In genomic region chrX:94366670-94367241, GRCm38 (mm10) we compare ENCODE assay signal across 8 mouse cellular contexts. TPM values are rescaled to one million over a fixed set of nuclear protein-coding genes. Genes with fewer than 3 reads are reported as not detected.
DNase-seq lines count a peak whose midpoint lies in the region; ATAC-seq and TF ChIP-seq lines count a peak whose summit lies in the region.

TSS of gene Fam90a1b (minus strand) at chrX:94366777.
TSS of gene Apoo (plus strand) at chrX:94367117.

- in situ Hi-C loops in CH12.LX (cut with MboI; ENCODE audit: low pct_ligation_motif_present, low pct_unique_long_range_greater_than_20kb, low sequenced_read_pairs), result no loop called here

- WGBS in forebrain, embryonic 11.5 days, result 17% methylated on average over 46 of the region's 46 CpGs
- 13% methylated on average over 45 of the region's 46 CpGs for WGBS in heart, embryonic 16.5 days
- WGBS in liver, embryonic 15.5 days (ENCODE audit: insufficient replicate concordance), result 20% methylated on average over 41 of the region's 46 CpGs
- 9% methylated on average over 46 of the region's 46 CpGs for WGBS in neural tube, embryonic 12.5 days

- peak; percentile 54 for TF ChIP-seq RAD21 in CH12.LX (IDR thresholded peaks at IDR 0.05; ENCODE audit: low read depth, low read length)

- H3K27ac ChIP-seq in CH12.LX (ENCODE audit: insufficient read depth, low read depth), result no peak within 1 kb of the TSS
- H3K27ac ChIP-seq in forebrain, embryonic 11.5 days (ENCODE audit: low read depth, low read length), result peak within 1 kb of the TSS; percentile 27; the same call in 1 of the 2 replicates
- peak within 1 kb of the TSS; percentile 76 for H3K27ac ChIP-seq in heart, embryonic 16.5 days (ENCODE audit: low read length)
- peak within 1 kb of the TSS; percentile 51; the same call in 1 of the 2 replicates for H3K27ac ChIP-seq in liver, embryonic 15.5 days (replicated peaks)
- H3K27ac ChIP-seq in neural tube, embryonic 12.5 days, result no peak within 1 kb of the TSS

- dilution Hi-C loops in CH12.LX (cut with MboI; ENCODE audit: extremely low pct_ligation_motif_present, extremely low pct_unique_long_range_greater_than_20kb, low sequenced_read_pairs), result no loop called here

- peak; percentile 81 for TF ChIP-seq POLR2A in CH12.LX (IDR thresholded peaks at IDR 0.05; ENCODE audit: low read depth, low read length)

- ATAC-seq in forebrain, embryonic 11.5 days (replicated peaks; ENCODE audit: low FRiP score), result peak; percentile 99
- peak; percentile 99 for ATAC-seq in heart, embryonic 16.5 days (replicated peaks; ENCODE audit: extremely low read depth, insufficient read depth, low FRiP score)
- ATAC-seq in liver, embryonic 15.5 days (ENCODE audit: insufficient read depth), result peak; percentile 100
- peak; percentile 98 for ATAC-seq in neural tube, embryonic 12.5 days (ENCODE audit: low FRiP score, low read depth)

- peak; percentile 91 for DNase-seq in CH12.LX (ENCODE audit: extremely low read depth)
- DNase-seq in c-Kit-positive CD71-positive TER-119-negative erythroid progenitor cells, embryonic 14.5 days (ENCODE audit: low read depth), result peak; percentile 92
- DNase-seq in forebrain, embryonic 11.5 days (ENCODE audit: low spot score), result peak; percentile 97
- peak; percentile 96 to 98 for DNase-seq in kidney, postnatal 36 days
- DNase-seq in telencephalon, adult 2 months (ENCODE audit: low read depth, low spot score), result peak; percentile 96

- TF ChIP-seq CTCF in CH12.LX (conservative IDR thresholded peaks at IDR 0.05 in 1 of 2, IDR thresholded peaks at IDR 0.05 in 1 of 2; ENCODE audit: low read depth in 2 of 2, low read length in 2 of 2), result peak in 1 of 2 experiments; percentile 53; a peak in 2 of 4 replicates

- no peaks in the 10 kb centered on the region for H3K79me2 ChIP-seq in CH12.LX (replicated peaks; ENCODE audit: control insufficient read depth, extremely low read depth, insufficient read depth, poor library complexity, severe bottlenecking)

- H3K9me3 ChIP-seq in CH12.LX (replicated peaks; ENCODE audit: low read length), result no peaks in the 10 kb centered on the region
- H3K9me3 ChIP-seq in forebrain, embryonic 11.5 days (ENCODE audit: control insufficient read depth, low read length), result no peaks in the 10 kb centered on the region
- no peaks in the 10 kb centered on the region; the same call in 1 of the 2 replicates for H3K9me3 ChIP-seq in heart, embryonic 16.5 days (replicated peaks; ENCODE audit: control insufficient read depth, low read length)
- H3K9me3 ChIP-seq in liver, embryonic 15.5 days (replicated peaks), result no peaks in the 10 kb centered on the region
- H3K9me3 ChIP-seq in neural tube, embryonic 12.5 days, result no peaks in the 10 kb centered on the region

- peaks cover 3% of the 10 kb centered on the region for H3K27me3 ChIP-seq in CH12.LX (replicated peaks)
- peaks cover 32% of the 10 kb centered on the region for H3K27me3 ChIP-seq in forebrain, embryonic 11.5 days (ENCODE audit: control insufficient read depth, insufficient read depth, low read length)
- peaks cover 38% of the 10 kb centered on the region for H3K27me3 ChIP-seq in heart, embryonic 16.5 days (ENCODE audit: control insufficient read depth, insufficient read depth, low read length)
- peaks cover 52% of the 10 kb centered on the region for H3K27me3 ChIP-seq in liver, embryonic 15.5 days
- H3K27me3 ChIP-seq in neural tube, embryonic 12.5 days (replicated peaks), result peaks cover 31% of the 10 kb centered on the region

- peaks cover 0 to 11% of the 10 kb centered on the region in 2 experiments; a peak in 2 of 4 replicates for H3K4me1 ChIP-seq in CH12.LX (ENCODE audit: control insufficient read depth in 1 of 2, insufficient read depth in 2 of 2)
- no peaks in the 10 kb centered on the region for H3K4me1 ChIP-seq in forebrain, embryonic 11.5 days (replicated peaks; ENCODE audit: control insufficient read depth, insufficient read depth, low read length)
- H3K4me1 ChIP-seq in heart, embryonic 16.5 days (ENCODE audit: control insufficient read depth, insufficient read depth, low read length), result peaks cover 3% of the 10 kb centered on the region; the same call in 1 of the 2 replicates
- peaks cover 16% of the 10 kb centered on the region for H3K4me1 ChIP-seq in liver, embryonic 15.5 days (replicated peaks)
- no peaks in the 10 kb centered on the region for H3K4me1 ChIP-seq in neural tube, embryonic 12.5 days

- peak within 1 kb of the TSS; percentile 84 for H3K4me2 ChIP-seq in CH12.LX (ENCODE audit: insufficient read depth, low read depth, poor library complexity, severe bottlenecking)
- peak within 1 kb of the TSS; percentile 45 for H3K4me2 ChIP-seq in forebrain, embryonic 11.5 days (ENCODE audit: low read depth, low read length, severe bottlenecking)
- H3K4me2 ChIP-seq in heart, embryonic 16.5 days (ENCODE audit: low read depth, low read length), result peak within 1 kb of the TSS; percentile 64
- H3K4me2 ChIP-seq in liver, embryonic 15.5 days, result peak within 1 kb of the TSS; percentile 67
- H3K4me2 ChIP-seq in neural tube, embryonic 12.5 days (replicated peaks), result peak within 1 kb of the TSS; percentile 55

- H3K9ac ChIP-seq in CH12.LX (ENCODE audit: insufficient read depth, low read depth), result peak within 1 kb of the TSS; percentile 70; the same call in 1 of the 2 replicates
- H3K9ac ChIP-seq in forebrain, embryonic 11.5 days (ENCODE audit: low read length), result peak within 1 kb of the TSS; percentile 60
- H3K9ac ChIP-seq in heart, embryonic 16.5 days (ENCODE audit: low read length), result peak within 1 kb of the TSS; percentile 75
- H3K9ac ChIP-seq in liver, embryonic 15.5 days, result peak within 1 kb of the TSS; percentile 67
- peak within 1 kb of the TSS; percentile 35; the same call in 1 of the 2 replicates for H3K9ac ChIP-seq in neural tube, embryonic 12.5 days

- no peaks in the 10 kb centered on the region for H3K36me3 ChIP-seq in CH12.LX (replicated peaks in 1 of 2; ENCODE audit: control insufficient read depth in 1 of 2, insufficient read depth in 1 of 2, low read length in 1 of 2)
- H3K36me3 ChIP-seq in forebrain, embryonic 11.5 days (ENCODE audit: control insufficient read depth, insufficient read depth, low read length), result no peaks in the 10 kb centered on the region
- no peaks in the 10 kb centered on the region for H3K36me3 ChIP-seq in heart, embryonic 16.5 days (ENCODE audit: control insufficient read depth, insufficient read depth)
- H3K36me3 ChIP-seq in liver, embryonic 15.5 days (replicated peaks), result no peaks in the 10 kb centered on the region
- H3K36me3 ChIP-seq in neural tube, embryonic 12.5 days, result no peaks in the 10 kb centered on the region

- H3K4me3 ChIP-seq in CH12.LX (replicated peaks in 1 of 3; ENCODE audit: low read depth in 2 of 3, low read length in 2 of 3, poor library complexity in 1 of 3), result peak within 1 kb of the TSS; percentile 63 to 68 (median 64)
- H3K4me3 ChIP-seq in forebrain, embryonic 11.5 days (ENCODE audit: low read depth, low read length), result peak within 1 kb of the TSS; percentile 52
- H3K4me3 ChIP-seq in heart, embryonic 16.5 days (ENCODE audit: low read length), result peak within 1 kb of the TSS; percentile 60
- H3K4me3 ChIP-seq in liver, embryonic 15.5 days (replicated peaks), result peak within 1 kb of the TSS; percentile 72
- H3K4me3 ChIP-seq in neural tube, embryonic 12.5 days, result peak within 1 kb of the TSS; percentile 55

- no peak for TF ChIP-seq EP300 in CH12.LX (IDR thresholded peaks at IDR 0.05; ENCODE audit: low read length)

TF ChIP-seq in CH12.LX, 34 proteins besides CTCF, POLR2A, EP300 and RAD21 (continues in another document):
- TF ChIP-seq ZNF384 (IDR thresholded peaks at IDR 0.05; ENCODE audit: low read depth, low read length) (0 out of 2 replicates have a peak, but pooled peaks have one; percentile 42), USF1 (IDR thresholded peaks at IDR 0.05; ENCODE audit: low read depth, low read length) (no peak), POLR2AphosphoS2 (IDR thresholded peaks at IDR 0.05; ENCODE audit: low read depth, low read length) (no peak), MAX (IDR thresholded peaks at IDR 0.05; ENCODE audit: low read length) (peak; percentile 72), SIN3A (IDR thresholded peaks at IDR 0.05; ENCODE audit: low read length) (no peak), PAX5 (IDR thresholded peaks at IDR 0.05; ENCODE audit: low read length) (no peak), ZC3H11A (IDR thresholded peaks at IDR 0.05; ENCODE audit: low read depth, low read length) (no peak), KAT2A (IDR thresholded peaks at IDR 0.05; ENCODE audit: insufficient replicate concordance, low read length) (0 out of 2 replicates have a peak, but pooled peaks have one; percentile 46), MYC (IDR thresholded peaks at IDR 0.05; ENCODE audit: low read depth, low read length) (no peak), ZKSCAN1 (IDR thresholded peaks at IDR 0.05; ENCODE audit: borderline replicate concordance, low read depth, low read length) (no peak), TCF12 (IDR thresholded peaks at IDR 0.05; ENCODE audit: low read depth, low read length) (0 out of 2 replicates have a peak, but pooled peaks have one; percentile 17), NELFE (IDR thresholded peaks at IDR 0.05; ENCODE audit: low read depth, low read length) (peak; percentile 68; the same call in 1 of the 2 replicates), MAFK (IDR thresholded peaks at IDR 0.05; ENCODE audit: insufficient replicate concordance, low read length) (no peak), IRF4 (IDR thresholded peaks at IDR 0.05; ENCODE audit: low read depth, low read length) (peak; percentile 54; the same call in 1 of the 2 replicates), CHD2 (IDR thresholded peaks at IDR 0.05; ENCODE audit: low read length) (no peak), CHD1 (IDR thresholded peaks at IDR 0.05; ENCODE audit: low read depth, low read length) (no peak)

RNA-seq across cellular contexts. Expression of gene Fam90a1b, which starts in this region (rescaled TPM):
- 0.08 TPM in 1 of 2 replicates, not detected in the other for total RNA-seq in CH12.LX (2012; rRNA removed)
- total RNA-seq in CH12.LX (2014; rRNA removed), result not detected in 2 replicates
- not detected in 2 replicates for polyA plus RNA-seq in CH12.LX (2012; ENCODE audit: insufficient read length, low read depth)
- 0.15 TPM in 1 of 2 replicates, not detected in the other for polyA plus RNA-seq in forebrain, embryonic 11.5 days (2014; fragmentation: Nextera tagmentation; extraction: Ambion mirVana)
- not detected in 2 replicates for polyA plus RNA-seq in heart, embryonic 16.5 days (2015; fragmentation: Nextera tagmentation; extraction: Ambion mirVana)
- polyA plus RNA-seq in liver, embryonic 15.5 days (2015; fragmentation: Nextera tagmentation; extraction: Ambion mirVana), result 0.07 TPM in 1 of 2 replicates, not detected in the other
- not detected in 2 replicates for polyA plus RNA-seq in neural tube, embryonic 12.5 days (2016; fragmentation: Nextera tagmentation; extraction: Ambion mirVana)

RNA-seq across cellular contexts. Expression of gene Apoo, which starts in this region (rescaled TPM):
- total RNA-seq in CH12.LX (2012; rRNA removed) (21.3 and 31.5 TPM in 2 replicates), CH12.LX (2014; rRNA removed) (89.8 and 100 TPM in 2 replicates)
- polyA plus RNA-seq in CH12.LX (2012; ENCODE audit: insufficient read length, low read depth), result 41.3 and 42.4 TPM in 2 replicates
- polyA plus RNA-seq in forebrain, embryonic 11.5 days (2014; fragmentation: Nextera tagmentation; extraction: Ambion mirVana), result 104 and 105 TPM in 2 replicates
- 186 and 233 TPM in 2 replicates for polyA plus RNA-seq in heart, embryonic 16.5 days (2015; fragmentation: Nextera tagmentation; extraction: Ambion mirVana)
- polyA plus RNA-seq in liver, embryonic 15.5 days (2015; fragmentation: Nextera tagmentation; extraction: Ambion mirVana), result 38.8 and 47.8 TPM in 2 replicates
- 121 and 122 TPM in 2 replicates for polyA plus RNA-seq in neural tube, embryonic 12.5 days (2016; fragmentation: Nextera tagmentation; extraction: Ambion mirVana)

Comparison
In these comparisons a context has a peak if more than half of its experiments do, and no peak if none do; other contexts are left out.
1. H3K27ac ChIP-seq: peak in forebrain, embryonic 11.5 days (single experiment), heart, embryonic 16.5 days (single experiment) and liver, embryonic 15.5 days (single experiment); none in CH12.LX (single experiment) and neural tube, embryonic 12.5 days (single experiment).
2. Peak in every context shown above with its lines, with median percentiles within 50 percentile points of each other: DNase-seq, H3K4me2 ChIP-seq, H3K4me3 ChIP-seq, H3K9ac ChIP-seq and ATAC-seq.